Mouse (Mus musculus) G1E (cell line): ENCODE results near the gene Ankrd55.

ENCODE experiments used
- CTCF ChIP-seq: IDR thresholded peaks from 2 replicates; pipeline ENCODE4 v1.5.1; 2012; ENCODE audit warnings: low read depth, low read length, inconsistent platforms, mixed read lengths
- TAL1 ChIP-seq: conservative IDR thresholded peaks from 2 replicates; pipeline ENCODE4 v1.6.1; 2012; ENCODE audit warnings: low read depth, low read length, inconsistent platforms, mixed read lengths

DNA sequence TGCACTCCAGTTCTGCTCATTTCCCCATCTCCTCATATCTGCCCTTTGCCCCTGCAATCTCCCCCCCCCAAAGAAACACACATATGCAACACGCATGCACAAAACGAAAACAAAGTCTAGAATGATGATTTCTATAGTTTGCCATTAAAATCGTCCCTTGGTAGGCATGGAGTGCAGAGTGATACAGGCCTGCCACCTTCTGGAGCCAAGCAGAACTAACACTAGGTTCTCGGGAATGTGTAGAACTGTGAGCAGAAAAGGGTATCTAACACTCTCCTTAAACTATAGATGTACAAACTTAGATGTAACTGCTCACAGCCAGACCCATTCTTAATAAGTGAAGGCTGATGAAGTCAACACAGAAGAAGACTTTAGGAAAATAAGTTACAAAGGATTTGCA is 23.6 kb upstream of the Ankrd55 start:
- TF ChIP-seq CTCF (no peak), TAL1 (no peak)
